Mouse (Mus musculus) cerebellum, adult (tissue): Measurements from ENCODE around the gene Chst13.

Experiments used
- ATAC-seq: cut with Nextera tagmentation; 2 replicates; pipeline ENCODE4 v1.9.2; 2017; ENCODE audit warnings: mild to moderate bottlenecking, moderate library complexity, mixed read lengths; ENCODE audit not compliant: insufficient number of reproducible peaks, low FRiP score, low TSS enrichment

The Chst13 gene

DNA sequence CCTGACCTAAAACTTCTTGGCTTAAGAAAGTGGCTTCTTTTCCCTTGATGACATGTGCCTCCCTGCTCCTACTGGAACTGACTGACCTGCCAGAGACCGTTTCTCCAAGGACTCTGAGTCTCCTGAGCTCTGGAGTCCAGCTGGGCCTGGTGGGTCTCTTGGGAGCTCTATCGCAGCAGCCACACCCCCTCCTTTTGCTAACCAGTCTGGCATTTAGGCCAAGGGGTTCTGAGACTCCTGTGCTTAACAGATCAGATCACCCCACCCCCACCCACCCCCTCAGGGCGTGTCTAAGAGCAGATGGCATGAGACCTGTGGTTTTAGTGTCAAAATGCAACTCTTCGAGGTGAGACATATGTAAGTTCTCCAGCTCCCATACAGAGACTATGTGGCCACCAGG is 3.2 kb downstream of the Chst13 start:
- no peak for ATAC-seq

DNA sequence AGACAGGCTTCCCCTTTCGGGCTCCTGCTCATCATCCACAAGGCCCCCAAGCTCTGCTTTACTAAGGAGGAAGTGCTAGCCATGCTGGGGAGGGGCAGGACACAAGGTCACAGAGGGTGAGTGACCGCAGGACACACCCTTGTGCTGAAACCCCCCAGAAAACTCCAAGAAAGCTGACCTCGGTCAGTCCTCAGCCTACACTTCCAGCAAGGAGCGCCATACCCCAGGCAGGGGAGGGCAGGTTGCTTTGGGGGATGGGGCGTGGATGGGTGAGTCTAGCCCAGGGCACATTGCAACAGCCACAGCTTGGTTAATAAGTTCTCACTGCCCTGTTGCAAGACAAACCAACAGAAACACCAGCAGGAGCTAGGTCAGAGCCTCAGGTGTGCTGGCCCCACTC is 4.6 kb downstream of the Chst13 start:
- no peak for ATAC-seq

DNA sequence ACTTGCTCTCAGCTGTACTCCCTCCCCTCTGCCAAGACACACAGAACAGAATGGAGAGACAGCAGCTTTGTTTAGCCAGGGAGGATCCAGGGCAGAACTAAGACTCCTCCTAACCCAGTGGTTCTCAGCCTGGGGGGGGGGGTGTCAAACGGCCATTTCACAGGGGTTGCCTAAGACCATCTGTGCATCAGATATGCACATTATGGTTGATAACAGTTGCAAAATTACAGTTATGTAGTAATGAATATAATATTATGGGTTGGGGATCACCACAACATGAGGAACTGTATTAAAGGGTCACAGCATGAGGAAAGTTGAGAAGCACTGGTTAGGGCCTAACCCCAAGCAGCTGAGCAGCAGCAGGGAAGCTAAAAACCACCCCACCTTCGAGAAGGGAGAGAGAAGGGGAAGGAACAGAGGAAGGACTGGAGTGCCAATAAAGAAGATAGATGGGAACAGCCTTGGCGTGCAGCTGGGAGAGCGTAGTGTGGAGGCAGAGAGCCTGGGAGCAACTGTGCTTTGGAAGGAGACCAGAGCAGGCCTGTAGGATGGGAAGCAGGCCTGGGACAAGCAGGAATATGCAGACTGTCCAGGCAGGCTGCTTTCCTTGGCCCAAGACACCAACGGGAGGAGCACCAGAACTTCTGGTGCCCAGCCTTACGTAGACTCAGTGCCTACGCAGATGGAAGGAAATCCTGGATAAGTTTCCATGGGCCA is 5.4 kb downstream of the Chst13 start:
- ATAC-seq, result no peak

DNA sequence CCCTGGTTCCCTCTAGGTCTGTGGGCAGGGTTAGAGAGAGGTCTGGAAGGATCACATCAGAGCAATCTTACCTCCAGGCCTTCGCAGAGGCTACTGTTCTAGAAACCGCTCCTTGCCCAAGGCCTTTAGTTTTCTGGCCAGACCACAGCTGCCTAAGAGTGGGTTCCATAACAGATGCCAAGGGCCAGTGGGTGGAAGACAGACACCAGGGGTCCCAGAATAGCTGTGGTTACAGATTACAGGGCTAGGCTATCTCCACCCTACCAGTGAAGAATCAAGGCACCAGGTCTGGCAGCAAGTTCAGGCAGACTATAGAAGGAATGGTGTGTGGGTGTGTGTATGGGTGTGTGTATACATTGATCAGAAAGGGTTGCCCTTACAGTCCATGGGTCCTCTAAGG is 6.0 kb downstream of the Chst13 start:
- no peak for ATAC-seq

DNA sequence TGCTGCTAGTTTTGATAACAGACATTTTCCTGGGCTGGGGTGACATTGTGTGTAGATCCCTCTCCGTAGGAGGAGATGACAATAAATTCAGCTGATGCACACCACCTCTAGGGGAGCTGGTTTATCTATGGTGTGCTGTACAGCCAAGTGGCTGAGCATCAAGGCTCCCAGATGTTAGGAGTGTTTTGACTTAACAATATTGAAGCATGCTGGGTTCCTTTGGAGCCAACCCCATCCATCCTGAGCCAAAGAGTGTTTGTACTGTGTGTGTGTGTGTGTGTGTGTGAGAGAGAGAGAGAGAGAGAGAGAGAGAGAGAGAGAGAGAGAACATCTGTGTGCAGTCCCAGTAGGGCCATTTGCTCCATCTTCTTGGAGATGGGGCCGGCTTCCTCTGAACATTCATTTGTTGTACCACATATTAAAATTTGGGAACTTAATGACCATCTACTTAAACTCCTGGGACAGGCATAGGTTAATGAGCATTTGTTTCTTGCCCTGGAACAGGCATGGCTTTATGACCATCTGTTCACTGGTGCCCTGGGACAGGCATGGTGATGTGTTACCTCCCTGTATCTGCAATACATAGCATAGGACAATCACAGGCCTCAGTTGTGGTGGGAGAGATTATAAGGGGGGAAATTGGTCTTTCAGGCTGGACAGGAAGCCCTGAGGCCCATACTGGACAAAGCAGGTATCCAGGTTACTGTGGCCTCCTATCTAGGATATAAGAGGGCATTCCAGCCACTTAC is 7.3 kb downstream of the Chst13 start:
- no peak for ATAC-seq

DNA sequence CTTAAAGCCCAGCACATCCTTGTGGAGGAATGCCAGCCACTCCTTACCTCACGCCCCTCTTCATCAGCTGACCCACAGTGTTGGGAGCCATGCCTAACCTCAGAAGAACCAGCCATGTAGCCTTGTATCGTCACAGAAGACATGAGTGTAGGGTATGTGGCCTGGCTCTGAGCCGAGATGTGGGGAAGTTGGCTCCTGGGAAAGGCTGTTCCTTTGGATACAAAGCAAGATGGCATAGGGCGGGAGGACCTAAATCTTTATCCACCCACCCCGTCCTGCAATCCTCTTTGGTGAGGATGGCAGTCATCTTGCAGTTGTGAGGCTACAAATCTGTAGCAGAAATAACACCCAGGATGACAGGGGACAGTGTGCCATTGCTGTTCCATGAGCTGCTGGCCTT is 9.0 kb downstream of the Chst13 start:
- ATAC-seq, result no peak

DNA sequence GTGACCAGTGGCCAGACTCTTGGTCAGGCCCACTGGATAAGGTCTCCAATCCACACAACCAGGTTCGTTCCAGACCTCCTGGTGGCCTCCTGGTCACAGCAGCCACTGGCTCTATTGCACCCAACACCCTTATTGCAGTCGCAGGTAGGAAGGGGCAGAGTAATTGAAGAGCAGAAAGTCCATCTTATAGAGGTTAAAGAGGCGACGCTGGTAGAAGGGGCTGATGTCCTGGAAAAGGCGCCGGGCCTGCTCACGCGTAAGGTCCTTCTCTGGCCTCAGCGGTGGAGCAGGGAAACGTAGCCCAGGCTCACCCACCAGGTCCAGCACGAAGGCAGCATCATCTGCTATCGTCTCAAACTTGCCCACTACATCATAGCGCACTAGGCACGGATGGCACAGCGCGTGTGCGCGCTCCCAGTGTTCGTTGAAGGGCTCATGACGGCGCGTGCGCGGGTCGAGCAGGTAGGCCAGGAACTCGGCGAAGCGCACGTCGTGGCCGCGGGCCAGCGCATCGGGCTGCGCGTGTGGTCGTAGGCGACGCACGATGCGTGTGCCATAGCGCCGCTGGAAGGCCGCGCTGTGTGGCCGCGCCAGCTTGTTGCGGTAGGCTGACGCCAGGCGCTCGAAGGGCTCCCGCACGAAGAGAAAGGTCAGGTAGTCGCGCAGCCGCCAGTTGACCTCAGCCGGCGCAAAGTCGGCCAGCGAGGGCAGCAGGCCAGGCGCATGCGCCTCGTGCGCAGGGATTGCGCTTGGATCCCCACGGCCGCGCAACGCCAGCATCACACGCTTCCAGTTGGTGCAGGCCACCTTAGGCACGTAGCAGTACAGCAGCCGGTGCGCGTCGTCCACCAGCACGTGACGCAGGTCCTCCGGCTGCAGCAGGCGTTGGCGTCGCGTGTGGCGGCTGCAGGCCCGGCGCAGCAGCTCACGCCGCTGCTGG is 15.9 kb downstream of the Chst13 start:
- ATAC-seq, result no peak

DNA sequence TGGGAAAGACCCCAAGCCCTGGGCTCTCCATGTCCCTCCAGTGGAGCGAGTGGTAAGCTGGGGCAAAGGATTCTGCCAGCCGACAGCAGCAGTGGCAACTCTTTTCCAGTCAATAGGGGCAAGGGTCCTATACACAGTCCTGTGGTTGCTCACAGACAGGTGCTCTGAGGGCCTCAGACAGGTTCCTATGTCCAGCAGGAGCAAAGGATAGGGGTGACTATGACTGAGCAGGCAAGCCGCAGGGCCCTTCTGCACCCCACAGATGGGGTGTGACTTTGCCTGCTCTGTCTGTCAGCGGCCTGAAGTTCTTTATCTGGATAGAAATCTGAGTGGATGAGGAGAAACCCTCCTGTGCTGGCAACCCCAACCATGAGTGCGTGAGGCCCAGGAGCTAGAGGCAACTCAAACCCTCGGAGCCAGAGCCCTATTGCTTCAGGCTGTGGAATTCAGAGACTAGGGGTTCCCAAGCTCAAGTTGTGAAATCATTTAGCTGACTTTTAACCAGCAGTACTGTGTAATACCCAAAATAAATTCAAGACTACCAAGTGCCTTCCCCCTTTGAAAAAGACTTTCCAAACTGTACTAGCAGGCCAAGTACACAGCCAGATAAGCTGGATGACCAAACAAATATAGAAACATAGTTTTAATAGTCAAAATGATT is 18.5 kb downstream of the Chst13 start:
- ATAC-seq, result no peak

DNA sequence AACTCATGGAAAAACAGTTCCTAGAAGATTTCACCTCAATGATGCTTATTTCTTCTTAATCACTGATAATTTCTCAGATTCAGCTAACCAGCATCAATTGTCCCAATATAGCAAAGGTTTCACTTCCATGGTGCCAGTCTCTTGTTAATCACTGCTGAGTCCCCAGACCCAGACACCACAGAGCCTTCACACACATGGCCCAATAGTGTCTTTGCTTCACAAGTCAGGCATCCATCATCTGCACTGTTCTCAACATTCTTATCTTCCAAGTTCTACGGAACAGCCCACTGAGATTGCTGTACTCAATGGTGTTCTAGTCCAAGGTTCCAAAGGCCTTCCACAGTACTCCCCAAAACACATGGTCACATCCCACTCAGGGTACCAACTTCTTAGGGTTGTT is 24.1 kb downstream of the Chst13 start, which contains the start of gene BC048671:
BC048671 (plus strand) TSS at position 301 of the 400 bp plus-strand sequence.
- ATAC-seq, result no peak

DNA sequence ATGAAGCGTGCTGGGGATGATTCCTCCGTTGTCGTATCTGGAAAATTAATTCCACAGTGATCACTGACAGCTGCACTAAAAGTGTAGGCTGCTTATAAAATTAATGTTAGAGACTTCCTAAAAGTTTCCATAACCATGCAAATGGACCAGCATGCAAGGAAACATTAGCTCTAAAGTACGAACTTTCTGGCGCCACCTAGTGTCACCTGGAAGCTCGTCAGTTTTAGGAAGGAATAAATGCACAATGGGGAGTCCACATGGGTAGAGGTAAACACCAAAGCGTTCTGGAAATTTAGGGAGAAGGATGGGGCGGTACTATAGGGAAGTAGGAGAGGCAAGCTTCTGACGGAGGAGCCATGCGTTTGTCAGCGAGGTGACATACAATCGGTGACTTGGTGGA is 36.7 kb downstream of the Chst13 start:
- no peak for ATAC-seq
